Mouse (Mus musculus): ENCODE measurements at regions not wholly inside any gene's neighbourhood (a gene's known extent, or its start where the extent isn't known, plus 50 kb on each side); places are given as distances from the start of the nearest gene placed in this dataset.

DNA sequence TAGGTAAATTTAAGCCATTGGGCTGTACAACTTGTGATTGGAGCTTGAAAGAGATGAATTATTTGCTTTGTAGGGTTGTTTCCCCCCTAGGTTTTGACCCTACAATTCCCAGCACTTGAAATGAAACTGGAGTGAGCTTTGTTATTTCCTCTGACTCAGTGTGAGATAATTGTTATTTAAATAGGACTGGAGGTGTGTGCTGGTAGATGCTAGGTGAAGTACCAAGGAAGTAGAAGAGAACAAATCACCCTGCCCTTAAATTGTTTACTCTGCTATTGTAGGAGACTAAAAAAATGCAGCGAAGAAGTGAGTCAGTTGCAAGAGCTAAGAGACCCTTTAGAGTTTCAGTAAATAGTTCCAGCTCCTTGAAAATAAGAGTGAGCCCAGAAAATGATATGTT is 82.1 kb upstream of the Kcnip4 start:
- no peak for TF ChIP-seq SMC3 (IDR thresholded peaks at IDR 0.05; ENCODE audit: low read depth, low read length)
- no peak for TF ChIP-seq NRF1 (IDR thresholded peaks at IDR 0.05; ENCODE audit: insufficient read depth, low read depth, low read length, poor library complexity, severe bottlenecking)
- no peak for TF ChIP-seq RAD21 (IDR thresholded peaks at IDR 0.05; ENCODE audit: low read depth, low read length)
- TF ChIP-seq BHLHE40 (IDR thresholded peaks at IDR 0.05; ENCODE audit: borderline replicate concordance, low read depth, low read length), result no peak
- no peak for DNase-seq (ENCODE audit: low read depth, low spot score)
- no peaks in the 10 kb centered on the region for H3K9me3 ChIP-seq (replicated peaks; ENCODE audit: insufficient read depth, low read length)
- H3K36me3 ChIP-seq (ENCODE audit: control insufficient read depth in 1 of 2, insufficient read depth in 2 of 2, low read length in 2 of 2), result no peaks in the 10 kb centered on the region
- no peak overlapping the region for H3K27ac ChIP-seq (ENCODE audit: control insufficient read depth, low read depth, low read length)
- no peaks in the 10 kb centered on the region for H3K79me2 ChIP-seq (ENCODE audit: control insufficient read depth, insufficient read depth, low read length, poor library complexity)
- H3K4me3 ChIP-seq (ENCODE audit: control insufficient read depth in 1 of 2, insufficient read depth in 1 of 2, low read depth in 2 of 2, low read length in 2 of 2), result no peak overlapping the region
- no peak overlapping the region for H3K9ac ChIP-seq (ENCODE audit: control insufficient read depth, low read depth, low read length, poor library complexity, severe bottlenecking)
- H3K27me3 ChIP-seq (ENCODE audit: control insufficient read depth in 1 of 2, insufficient read depth in 2 of 2, low read length in 2 of 2), result 0 out of 4 replicates have a peak, but pooled peaks cover 0 to 1% of the 10 kb centered on the region in 2 experiments
- H3K4me1 ChIP-seq (ENCODE audit: control insufficient read depth in 1 of 2, insufficient read depth in 2 of 2, low read length in 2 of 2), result no peaks in the 10 kb centered on the region

DNA sequence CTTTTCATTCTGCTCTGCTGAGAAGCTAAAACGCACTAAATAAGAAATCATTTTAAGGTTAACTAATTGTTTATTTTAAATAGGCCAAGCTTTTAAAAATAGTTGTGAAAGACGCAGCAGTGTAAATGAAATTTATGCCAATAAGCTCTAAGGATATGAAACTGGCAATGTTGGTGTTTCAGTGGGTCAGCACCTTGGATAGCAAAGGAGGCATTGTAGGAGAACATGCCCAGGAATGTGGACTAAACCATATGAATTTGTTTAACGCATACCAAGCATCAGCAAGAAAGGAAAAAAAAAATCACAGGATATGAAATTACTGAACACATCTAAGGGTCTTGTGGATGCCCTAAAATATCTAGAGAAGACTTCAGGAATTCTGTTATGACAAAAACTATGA is 56.1 kb upstream of the Kcnip4 start:
- Histone ChIP-seq H3K27me3 (ENCODE audit: control insufficient read depth in 1 of 2, insufficient read depth in 2 of 2, low read length in 2 of 2) (no peaks in the 10 kb centered on the region), H3K36me3 (ENCODE audit: control insufficient read depth in 1 of 2, insufficient read depth in 2 of 2, low read length in 2 of 2) (no peaks in the 10 kb centered on the region), H3K4me1 (ENCODE audit: control insufficient read depth in 1 of 2, insufficient read depth in 2 of 2, low read length in 2 of 2) (no peaks in the 10 kb centered on the region), H3K9me3 (replicated peaks; ENCODE audit: insufficient read depth, low read length) (no peaks in the 10 kb centered on the region), H3K4me3 (ENCODE audit: control insufficient read depth in 1 of 2, insufficient read depth in 1 of 2, low read depth in 2 of 2, low read length in 2 of 2) (no peak overlapping the region), H3K79me2 (ENCODE audit: control insufficient read depth, insufficient read depth, low read length, poor library complexity) (no peaks in the 10 kb centered on the region), H3K27ac (ENCODE audit: control insufficient read depth, low read depth, low read length) (no peak overlapping the region), H3K9ac (ENCODE audit: control insufficient read depth, low read depth, low read length, poor library complexity, severe bottlenecking) (no peak overlapping the region)
- no peak for DNase-seq (ENCODE audit: low read depth, low spot score)
- TF ChIP-seq ZNF384 (IDR thresholded peaks at IDR 0.05; ENCODE audit: low read depth, low read length), result no peak
- no peak for TF ChIP-seq CHD2 (IDR thresholded peaks at IDR 0.05; ENCODE audit: low read length)
- TF ChIP-seq POLR2AphosphoS2 (IDR thresholded peaks at IDR 0.05; ENCODE audit: low read length), result no peak
- no peak for TF ChIP-seq MYC (IDR thresholded peaks at IDR 0.05; ENCODE audit: low read depth, low read length)
- no peak for TF ChIP-seq GATA1 (IDR thresholded peaks at IDR 0.05; ENCODE audit: low read depth, low read length)
- TF ChIP-seq MEF2A (IDR thresholded peaks at IDR 0.05; ENCODE audit: extremely low read depth, insufficient replicate concordance, low read depth, low read length, poor library complexity, severe bottlenecking), result no peak
- no peak for TF ChIP-seq SMC3 (IDR thresholded peaks at IDR 0.05; ENCODE audit: low read depth, low read length)

DNA sequence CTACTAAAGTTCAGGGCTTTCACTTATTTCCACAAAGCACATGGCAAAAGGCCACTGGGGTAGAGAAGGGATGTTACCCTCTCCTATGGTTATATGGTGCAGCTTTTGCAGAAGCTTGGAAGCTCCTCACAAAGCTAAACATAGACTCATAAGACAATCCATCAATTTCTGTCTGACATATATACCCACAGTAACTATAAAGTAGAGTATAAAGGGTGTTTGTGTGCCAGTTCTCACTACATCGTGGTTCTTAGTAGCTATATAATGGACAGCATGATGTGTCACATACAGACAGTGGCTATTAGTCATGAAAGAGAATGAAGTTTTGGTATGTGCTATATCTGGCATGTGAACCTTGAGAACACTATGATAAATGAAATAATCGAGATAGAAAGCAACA is 51.2 kb upstream of the Kcnip4 start:
- Histone ChIP-seq H3K9me3 (replicated peaks; ENCODE audit: insufficient read depth, low read length) (no peaks in the 10 kb centered on the region), H3K9ac (ENCODE audit: control insufficient read depth, low read depth, low read length, poor library complexity, severe bottlenecking) (no peak overlapping the region), H3K4me3 (ENCODE audit: control insufficient read depth in 1 of 2, insufficient read depth in 1 of 2, low read depth in 2 of 2, low read length in 2 of 2) (no peak overlapping the region), H3K27me3 (ENCODE audit: control insufficient read depth in 1 of 2, insufficient read depth in 2 of 2, low read length in 2 of 2) (no peaks in the 10 kb centered on the region), H3K27ac (ENCODE audit: control insufficient read depth, low read depth, low read length) (no peak overlapping the region), H3K36me3 (ENCODE audit: control insufficient read depth in 1 of 2, insufficient read depth in 2 of 2, low read length in 2 of 2) (no peaks in the 10 kb centered on the region), H3K79me2 (ENCODE audit: control insufficient read depth, insufficient read depth, low read length, poor library complexity) (no peaks in the 10 kb centered on the region), H3K4me1 (ENCODE audit: control insufficient read depth in 1 of 2, insufficient read depth in 2 of 2, low read length in 2 of 2) (no peaks in the 10 kb centered on the region)
- DNase-seq (ENCODE audit: low read depth, low spot score), result no peak
- TF ChIP-seq RCOR1 (IDR thresholded peaks at IDR 0.05; ENCODE audit: low read depth, low read length), result no peak
- TF ChIP-seq MAZ (IDR thresholded peaks at IDR 0.05; ENCODE audit: low read depth, low read length), result no peak
- no peak for TF ChIP-seq BHLHE40 (IDR thresholded peaks at IDR 0.05; ENCODE audit: borderline replicate concordance, low read depth, low read length)
- TF ChIP-seq CTCF (IDR thresholded peaks at IDR 0.05 in 2 of 3, conservative IDR thresholded peaks at IDR 0.05 in 1 of 3; ENCODE audit: control insufficient read depth in 1 of 3, insufficient read depth in 1 of 3, low read depth in 2 of 3, low read length in 3 of 3, poor library complexity in 1 of 3, severe bottlenecking in 1 of 3), result no peak
- TF ChIP-seq SMC3 (IDR thresholded peaks at IDR 0.05; ENCODE audit: low read depth, low read length), result no peak
- no peak for TF ChIP-seq POLR2AphosphoS5 (IDR thresholded peaks at IDR 0.05; ENCODE audit: borderline replicate concordance, low read depth, low read length)
- TF ChIP-seq USF2 (IDR thresholded peaks at IDR 0.05; ENCODE audit: borderline replicate concordance in 1 of 2, insufficient read depth in 1 of 2, low read depth in 1 of 2, low read length in 2 of 2), result no peak
- no peak for TF ChIP-seq UBTF (IDR thresholded peaks at IDR 0.05; ENCODE audit: borderline replicate concordance, insufficient read depth, low read depth, low read length)
- no peak for TF ChIP-seq MEF2A (IDR thresholded peaks at IDR 0.05; ENCODE audit: extremely low read depth, insufficient replicate concordance, low read depth, low read length, poor library complexity, severe bottlenecking)
- no peak for TF ChIP-seq NRF1 (IDR thresholded peaks at IDR 0.05; ENCODE audit: insufficient read depth, low read depth, low read length, poor library complexity, severe bottlenecking)
- TF ChIP-seq JUND (IDR thresholded peaks at IDR 0.05; ENCODE audit: low read depth, low read length), result no peak
- no peak for TF ChIP-seq CHD2 (IDR thresholded peaks at IDR 0.05; ENCODE audit: low read length)
- TF ChIP-seq RAD21 (IDR thresholded peaks at IDR 0.05; ENCODE audit: low read depth, low read length), result no peak
- TF ChIP-seq MYC (IDR thresholded peaks at IDR 0.05; ENCODE audit: low read depth, low read length), result no peak
- no peak for TF ChIP-seq HCFC1 (IDR thresholded peaks at IDR 0.05; ENCODE audit: low read depth, low read length)
- no peak for TF ChIP-seq MYB (IDR thresholded peaks at IDR 0.05; ENCODE audit: low read depth, low read length)

Measured in MEL (cell line).